Mouse (Mus musculus) cerebellum, adult 2 months (tissue): ENCODE measurements around the gene Foxe3. TPM values are rescaled to one million over a fixed set of nuclear protein-coding genes. Genes with fewer than 3 reads are reported as not detected.

ENCODE experiments used
- DNase-seq, 2 experiments: peaks; one replicate each; pipeline ENCODE4 v3.0.0; 2021
- H3K27ac ChIP-seq: fragments of 200-500 bp; 2 replicates; pipeline ENCODE4 v1.5.1; 2012; ENCODE audit warnings: low read length, control low read depth, inconsistent platforms; ENCODE audit not compliant: insufficient read depth
- H3K27me3 ChIP-seq: fragments of 200-500 bp; 2 replicates; pipeline ENCODE4 v1.6.1; 2012; ENCODE audit warnings: inconsistent platforms, mild to moderate bottlenecking, low read length, moderate library complexity; ENCODE audit not compliant: control insufficient read depth, insufficient read depth
- H3K4me1 ChIP-seq: fragments of 200-500 bp; 2 replicates; pipeline ENCODE4 v1.6.1; 2011; ENCODE audit warnings: low read length; ENCODE audit not compliant: control insufficient read depth, insufficient read depth
- H3K4me3 ChIP-seq: fragments of 200-500 bp; replicated peaks from 2 replicates; pipeline ENCODE3; 2011; ENCODE audit warnings: mild to moderate bottlenecking, low read depth, low read length, control low read depth; ENCODE audit not compliant: insufficient read depth
- CTCF ChIP-seq: fragments of 200-500 bp; IDR thresholded peaks from 2 replicates; pipeline ENCODE4 v1.5.1; 2011; ENCODE audit warnings: low read depth, mild to moderate bottlenecking, control low read depth, low read length, moderate library complexity, borderline replicate concordance; ENCODE audit not compliant: insufficient read depth
- POLR2A ChIP-seq: fragments of 200-500 bp; IDR thresholded peaks from 2 replicates; pipeline ENCODE4 v1.6.1; 2011; ENCODE audit warnings: low read length, control low read depth, borderline replicate concordance; ENCODE audit not compliant: insufficient read depth
- WGBS: fragments of 180-500 bp; shearing (Covaris S2); methylation state at CpG from one replicate; pipeline ENCODE4 v1.1.7; 2018; 5-methylcytosine and 5-hydroxymethylcytosine counted together
- polyA plus RNA-seq: library from polyadenylated mRNA; depleted of rRNA; stranded (reverse); fragments of >200 nt; gene quantifications from 2 replicates; pipeline ENCODE4 v1.2.3, GENCODE M21; 2012

The Foxe3 gene
- polyA plus RNA-seq, 1 experiment: not detected

- H3K27ac ChIP-seq: no peak overlapping the region
- WGBS: 34% methylated on average over 4 of the region's 4 CpGs
- peaks cover 3% of the 10 kb centered on the region; the same call in 1 of the 2 replicates for H3K27me3 ChIP-seq
- no peak for TF ChIP-seq CTCF
- no peak for TF ChIP-seq POLR2A
- no peaks in the 10 kb centered on the region for H3K4me1 ChIP-seq
- no peak overlapping the region for H3K4me3 ChIP-seq
- no peak for DNase-seq
Measured at GRCm38 (mm10) chr4:114916056-114916455, 9.8 kb downstream of the Foxe3 start.

GRCm38 (mm10) chr4:114913594-114913962 is 12.2 kb downstream of the Foxe3 start:
- no peak for TF ChIP-seq POLR2A
- TF ChIP-seq CTCF: peak; percentile 36; the same call in 1 of the 2 replicates
- Histone ChIP-seq H3K27me3 (peaks cover 7% of the 10 kb centered on the region; the same call in 1 of the 2 replicates), H3K4me3 (no peak overlapping the region), H3K4me1 (no peaks in the 10 kb centered on the region), H3K27ac (no peak overlapping the region)
- DNase-seq: peak in 1 of 2 experiments; percentile 11
- WGBS: 2% methylated on average over 13 of the region's 13 CpGs

GRCm38 (mm10) chr4:114912705-114913593 is 12.9 kb downstream of the Foxe3 start:
- DNase-seq: no peak
- peaks cover 10% of the 10 kb centered on the region; the same call in 1 of the 2 replicates for H3K27me3 ChIP-seq
- H3K4me1 ChIP-seq: no peaks in the 10 kb centered on the region
- H3K4me3 ChIP-seq: no peak overlapping the region
- WGBS: 7% methylated on average over 35 of the region's 35 CpGs
- TF ChIP-seq CTCF: no peak
- no peak for TF ChIP-seq POLR2A
- no peak overlapping the region for H3K27ac ChIP-seq

DNA sequence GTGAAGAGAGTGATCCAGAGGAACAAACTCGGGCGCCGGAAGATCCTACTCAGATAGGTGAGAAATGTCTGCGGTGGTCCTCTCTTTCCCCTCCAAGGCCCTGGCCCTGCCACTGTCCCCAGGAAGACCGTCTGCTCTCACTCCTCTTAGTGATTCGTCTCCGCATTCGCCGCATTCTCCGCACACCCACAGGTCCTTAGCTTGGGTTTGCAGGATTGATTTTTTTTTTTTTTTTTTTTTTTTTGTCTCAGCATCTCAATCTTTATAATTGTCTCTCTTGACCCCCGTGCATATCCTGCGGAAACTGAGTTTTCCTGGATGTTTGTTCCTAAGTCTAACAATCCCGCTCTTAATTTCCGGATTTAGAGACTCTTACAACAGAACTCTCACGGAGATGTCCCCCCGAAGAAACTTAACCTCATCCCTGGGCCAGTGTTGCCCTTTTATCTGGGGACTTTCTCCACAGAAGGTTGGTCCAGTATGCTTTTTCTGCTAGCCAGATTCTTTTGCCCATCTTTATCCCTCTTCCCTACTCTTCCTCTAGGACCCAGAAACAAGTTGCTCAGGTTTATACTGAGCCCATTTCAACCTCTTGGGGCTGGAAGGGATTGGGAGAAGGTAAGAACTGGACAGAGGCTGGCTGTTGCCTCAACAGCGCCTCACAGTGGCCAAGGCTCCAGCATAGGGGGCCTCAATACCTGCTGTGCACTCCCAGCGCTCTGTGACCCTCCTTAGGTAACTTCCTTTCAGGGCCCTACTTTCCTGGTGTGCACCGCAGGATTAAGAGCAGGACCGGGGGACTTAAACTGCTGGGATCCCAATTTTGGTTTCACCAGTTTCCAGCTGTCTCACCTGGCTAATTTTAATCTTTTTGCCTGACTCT is 16.0 kb downstream of the Foxe3 start:
- DNase-seq: no peak
- H3K4me1 ChIP-seq: no peaks in the 10 kb centered on the region
- 2% methylated on average over 20 of the region's 20 CpGs for whole genome bisulfite sequencing
- no peak overlapping the region for H3K27ac ChIP-seq
- H3K4me3 ChIP-seq: no peak overlapping the region
- TF ChIP-seq CTCF (no peak), POLR2A (no peak)
- peaks cover 20% of the 10 kb centered on the region; the same call in 1 of the 2 replicates for H3K27me3 ChIP-seq

GRCm38 (mm10) chr4:114908829-114909601 is 16.8 kb downstream of the Foxe3 start, which contains the start of gene Foxd2:
Foxd2 (minus strand) TSS chr4:114908873.
- Histone ChIP-seq H3K4me1 (no peaks in the 10 kb centered on the region), H3K27ac (no peak within 1 kb of the TSS), H3K27me3 (peaks cover 20% of the 10 kb centered on the region; the same call in 1 of the 2 replicates), H3K4me3 (peak within 1 kb of the TSS; percentile 18)
- DNase-seq: peak; percentile 39 to 56
- peak; percentile 55 for TF ChIP-seq CTCF
- no peak for TF ChIP-seq POLR2A
- WGBS: under 1% methylated on average over 64 of the region's 64 CpGs

GRCm38 (mm10) chr4:114907951-114908828 is 17.6 kb downstream of the Foxe3 start:
- under 1% methylated on average over 92 of the region's 103 CpGs for WGBS
- Histone ChIP-seq H3K4me3 (no peak overlapping the region), H3K4me1 (no peaks in the 10 kb centered on the region), H3K27me3 (peaks cover 25% of the 10 kb centered on the region; the same call in 1 of the 2 replicates), H3K27ac (no peak overlapping the region)
- TF ChIP-seq POLR2A (no peak), CTCF (no peak)
- DNase-seq: no peak
